Mouse (Mus musculus): Measurements from ENCODE around the gene Mospd3. TPM values are rescaled to one million over a fixed set of nuclear protein-coding genes. Genes with fewer than 3 reads are reported as not detected.

The Mospd3 gene
- total and polyA plus RNA-seq, 2 experiments from 2014 or later, result 9.3 to 19.7 TPM

GRCm38 (mm10) chr5:137553411-137553837 is 47.4 kb downstream of the Mospd3 start, which contains the start of gene Actl6b:
TSS of gene Actl6b (plus strand) at chr5:137553517.
- DNase-seq (ENCODE audit: low spot score) (no peak), ATAC-seq (ENCODE audit: insufficient read depth, low read depth) (peak; percentile 67)
- TF ChIP-seq CTCF (IDR thresholded peaks at IDR 0.05; ENCODE audit: low read depth) (no peak), EP300 (IDR thresholded peaks at IDR 0.05; ENCODE audit: low read depth) (no peak)
- H3K4me1 ChIP-seq (ENCODE audit: control insufficient read depth, insufficient read depth), result no peaks in the 10 kb centered on the region
- H3K4me3 ChIP-seq (ENCODE audit: low read depth, low read length), result 0 out of 2 replicates have a peak within 1 kb of the TSS, but pooled peaks have one; percentile 11
- no peaks in the 10 kb centered on the region for H3K36me3 ChIP-seq (replicated peaks; ENCODE audit: control insufficient read depth, insufficient read depth, low read length)
- H3K9me3 ChIP-seq (replicated peaks; ENCODE audit: control insufficient read depth, low read length), result no peaks in the 10 kb centered on the region
- peaks cover 25% of the 10 kb centered on the region for H3K27me3 ChIP-seq (ENCODE audit: control insufficient read depth, insufficient read depth, low read length)
- no peak within 1 kb of the TSS for H3K9ac ChIP-seq (replicated peaks; ENCODE audit: low read depth, low read length)
- 2% methylated on average over 37 of the region's 37 CpGs for WGBS
- H3K4me2 ChIP-seq (ENCODE audit: low read depth, low read length), result 0 out of 2 replicates have a peak within 1 kb of the TSS, but pooled peaks have one; percentile 14
- H3K27ac ChIP-seq (ENCODE audit: low read depth), result no peak within 1 kb of the TSS

- H3K27me3 ChIP-seq (ENCODE audit: control insufficient read depth, insufficient read depth, low read length), result peaks cover 25% of the 10 kb centered on the region
- H3K4me3 ChIP-seq (ENCODE audit: low read depth, low read length), result 0 out of 2 replicates have a peak overlapping the region, but pooled peaks have one; percentile 11
- H3K27ac ChIP-seq (ENCODE audit: low read depth), result no peak overlapping the region
- no peaks in the 10 kb centered on the region for H3K4me1 ChIP-seq (ENCODE audit: control insufficient read depth, insufficient read depth)
- TF ChIP-seq CTCF (IDR thresholded peaks at IDR 0.05; ENCODE audit: low read depth) (no peak), EP300 (IDR thresholded peaks at IDR 0.05; ENCODE audit: low read depth) (no peak)
- 0 out of 2 replicates have a peak overlapping the region, but pooled peaks have one; percentile 14 for H3K4me2 ChIP-seq (ENCODE audit: low read depth, low read length)
- no peak for DNase-seq (ENCODE audit: low spot score)
- WGBS, result 27% methylated on average over 6 of the region's 6 CpGs
- no peak overlapping the region for H3K9ac ChIP-seq (replicated peaks; ENCODE audit: low read depth, low read length)
- no peaks in the 10 kb centered on the region for H3K36me3 ChIP-seq (replicated peaks; ENCODE audit: control insufficient read depth, insufficient read depth, low read length)
- no peak for ATAC-seq (ENCODE audit: insufficient read depth, low read depth)
- H3K9me3 ChIP-seq (replicated peaks; ENCODE audit: control insufficient read depth, low read length), result no peaks in the 10 kb centered on the region
Measured at GRCm38 (mm10) chr5:137553000-137553399, 47.9 kb downstream of the Mospd3 start.

- DNase-seq (ENCODE audit: low spot score) (no peak), ATAC-seq (ENCODE audit: insufficient read depth, low read depth) (no peak)
- Histone ChIP-seq H3K4me2 (ENCODE audit: low read depth, low read length) (no peak overlapping the region), H3K4me3 (ENCODE audit: low read depth, low read length) (no peak overlapping the region), H3K27me3 (ENCODE audit: control insufficient read depth, insufficient read depth, low read length) (peaks cover 25% of the 10 kb centered on the region), H3K9me3 (replicated peaks; ENCODE audit: control insufficient read depth, low read length) (no peaks in the 10 kb centered on the region), H3K4me1 (ENCODE audit: control insufficient read depth, insufficient read depth) (no peaks in the 10 kb centered on the region), H3K9ac (replicated peaks; ENCODE audit: low read depth, low read length) (no peak overlapping the region), H3K27ac (ENCODE audit: low read depth) (no peak overlapping the region), H3K36me3 (replicated peaks; ENCODE audit: control insufficient read depth, insufficient read depth, low read length) (no peaks in the 10 kb centered on the region)
- 73% methylated on average over 5 of the region's 5 CpGs for WGBS
- no peak for TF ChIP-seq EP300 (IDR thresholded peaks at IDR 0.05; ENCODE audit: low read depth)
- TF ChIP-seq CTCF (IDR thresholded peaks at IDR 0.05; ENCODE audit: low read depth), result no peak; the same call in 1 of the 2 replicates
Measured at GRCm38 (mm10) chr5:137551119-137551518, 49.7 kb downstream of the Mospd3 start.

GRCm38 (mm10) chr5:137549840-137550239 is 51.0 kb downstream of the Mospd3 start:
- Histone ChIP-seq H3K4me1 (ENCODE audit: control insufficient read depth, insufficient read depth) (no peaks in the 10 kb centered on the region), H3K4me2 (ENCODE audit: low read depth, low read length) (no peak overlapping the region), H3K27me3 (ENCODE audit: control insufficient read depth, insufficient read depth, low read length) (peaks cover 19% of the 10 kb centered on the region), H3K9ac (replicated peaks; ENCODE audit: low read depth, low read length) (no peak overlapping the region), H3K27ac (ENCODE audit: low read depth) (no peak overlapping the region), H3K36me3 (replicated peaks; ENCODE audit: control insufficient read depth, insufficient read depth, low read length) (no peaks in the 10 kb centered on the region), H3K4me3 (ENCODE audit: low read depth, low read length) (no peak overlapping the region), H3K9me3 (replicated peaks; ENCODE audit: control insufficient read depth, low read length) (no peaks in the 10 kb centered on the region)
- TF ChIP-seq CTCF (IDR thresholded peaks at IDR 0.05; ENCODE audit: low read depth) (no peak), EP300 (IDR thresholded peaks at IDR 0.05; ENCODE audit: low read depth) (no peak)
- WGBS, result 75% methylated on average over 2 of the region's 2 CpGs
- ATAC-seq (ENCODE audit: insufficient read depth, low read depth), result no peak
- no peak for DNase-seq (ENCODE audit: low spot score)

Other genes starting within 250 kb of the Mospd3 start
- under 0.01 and 0.43 TPM in 2 replicates for gene Zan, start 124.0 kb downstream of the Mospd3 start, total RNA-seq (2014; rRNA removed; ENCODE audit: low replicate concordance)
- gene Zan, start 124.0 kb downstream of the Mospd3 start, polyA plus RNA-seq (2015; fragmentation: Nextera tagmentation; extraction: Ambion mirVana), result 0.04 TPM in 2 replicates
- 40.1 and 61.3 TPM in 2 replicates for gene Pop7, start 98.5 kb downstream of the Mospd3 start, total RNA-seq (2014; rRNA removed; ENCODE audit: low replicate concordance)
- 39.9 and 40.6 TPM in 2 replicates for gene Pop7, start 98.5 kb downstream of the Mospd3 start, polyA plus RNA-seq (2015; fragmentation: Nextera tagmentation; extraction: Ambion mirVana)
- gene Gigyf1, start 82.5 kb downstream of the Mospd3 start, total RNA-seq (2014; rRNA removed; ENCODE audit: low replicate concordance), result 12.0 and 17.7 TPM in 2 replicates
- gene Gigyf1, start 82.5 kb downstream of the Mospd3 start, polyA plus RNA-seq (2015; fragmentation: Nextera tagmentation; extraction: Ambion mirVana), result 7.2 TPM in 2 replicates
- not detected in 2 replicates for gene Epo, start 67.8 kb downstream of the Mospd3 start, total RNA-seq (2014; rRNA removed; ENCODE audit: low replicate concordance)
- gene Epo, start 67.8 kb downstream of the Mospd3 start, polyA plus RNA-seq (2015; fragmentation: Nextera tagmentation; extraction: Ambion mirVana), result not detected in 2 replicates
- gene Gnb2, start 67.5 kb downstream of the Mospd3 start, total RNA-seq (2014; rRNA removed; ENCODE audit: low replicate concordance), result 599 and 872 TPM in 2 replicates
- gene Gnb2, start 67.5 kb downstream of the Mospd3 start, polyA plus RNA-seq (2015; fragmentation: Nextera tagmentation; extraction: Ambion mirVana), result 301 TPM in 2 replicates
- gene Actl6b, start 47.5 kb downstream of the Mospd3 start, total RNA-seq (2014; rRNA removed; ENCODE audit: low replicate concordance), result not detected in 2 replicates
- gene Actl6b, start 47.5 kb downstream of the Mospd3 start, polyA plus RNA-seq (2015; fragmentation: Nextera tagmentation; extraction: Ambion mirVana), result not detected in 2 replicates
- gene Tfr2, start 31.2 kb downstream of the Mospd3 start, total RNA-seq (2014; rRNA removed; ENCODE audit: low replicate concordance), result 0.50 TPM in 1 of 2 replicates, not detected in the other
- gene Tfr2, start 31.2 kb downstream of the Mospd3 start, polyA plus RNA-seq (2015; fragmentation: Nextera tagmentation; extraction: Ambion mirVana), result 0.07 and 0.12 TPM in 2 replicates
- gene Pcolce, start 12.7 kb upstream of the Mospd3 start, total RNA-seq (2014; rRNA removed; ENCODE audit: low replicate concordance), result 172 and 201 TPM in 2 replicates
- gene Pcolce, start 12.7 kb upstream of the Mospd3 start, polyA plus RNA-seq (2015; fragmentation: Nextera tagmentation; extraction: Ambion mirVana), result 116 and 122 TPM in 2 replicates
- gene Fbxo24, start 27.9 kb upstream of the Mospd3 start, total RNA-seq (2014; rRNA removed; ENCODE audit: low replicate concordance), result 0.65 TPM in 1 of 2 replicates, not detected in the other
- 0.11 and 0.16 TPM in 2 replicates for gene Fbxo24, start 27.9 kb upstream of the Mospd3 start, polyA plus RNA-seq (2015; fragmentation: Nextera tagmentation; extraction: Ambion mirVana)
- 12.7 and 19.7 TPM in 2 replicates for gene Lrch4, start 28.1 kb upstream of the Mospd3 start, total RNA-seq (2014; rRNA removed; ENCODE audit: low replicate concordance)
- gene Lrch4, start 28.1 kb upstream of the Mospd3 start, polyA plus RNA-seq (2015; fragmentation: Nextera tagmentation; extraction: Ambion mirVana), result 15.9 and 17.8 TPM in 2 replicates
- gene Gm20605, start 28.1 kb upstream of the Mospd3 start, total RNA-seq (2014; rRNA removed; ENCODE audit: low replicate concordance), result 1.6 and 5.3 TPM in 2 replicates
- 1.8 and 2.5 TPM in 2 replicates for gene Gm20605, start 28.1 kb upstream of the Mospd3 start, polyA plus RNA-seq (2015; fragmentation: Nextera tagmentation; extraction: Ambion mirVana)
- gene Sap25, start 40.3 kb upstream of the Mospd3 start, total RNA-seq (2014; rRNA removed; ENCODE audit: low replicate concordance), result 10.4 TPM in 1 of 2 replicates, not detected in the other
- gene Sap25, start 40.3 kb upstream of the Mospd3 start, polyA plus RNA-seq (2015; fragmentation: Nextera tagmentation; extraction: Ambion mirVana), result 1.5 and 2.8 TPM in 2 replicates
- 7.6 TPM in 1 of 2 replicates, not detected in the other for gene Irs3, start 44.7 kb upstream of the Mospd3 start, total RNA-seq (2014; rRNA removed; ENCODE audit: low replicate concordance)
- gene Irs3, start 44.7 kb upstream of the Mospd3 start, polyA plus RNA-seq (2015; fragmentation: Nextera tagmentation; extraction: Ambion mirVana), result 0.08 and 0.23 TPM in 2 replicates
- 27.0 and 28.8 TPM in 2 replicates for gene Agfg2, start 83.7 kb upstream of the Mospd3 start, total RNA-seq (2014; rRNA removed; ENCODE audit: low replicate concordance)
- gene Agfg2, start 83.7 kb upstream of the Mospd3 start, polyA plus RNA-seq (2015; fragmentation: Nextera tagmentation; extraction: Ambion mirVana), result 14.3 and 15.5 TPM in 2 replicates
- gene Nyap1, start 140.5 kb upstream of the Mospd3 start, total RNA-seq (2014; rRNA removed; ENCODE audit: low replicate concordance), result 1.3 and 5.8 TPM in 2 replicates
- 0.56 and 0.65 TPM in 2 replicates for gene Nyap1, start 140.5 kb upstream of the Mospd3 start, polyA plus RNA-seq (2015; fragmentation: Nextera tagmentation; extraction: Ambion mirVana)
- 167 and 192 TPM in 2 replicates for gene Tsc22d4, start 144.7 kb upstream of the Mospd3 start, total RNA-seq (2014; rRNA removed; ENCODE audit: low replicate concordance)
- gene Tsc22d4, start 144.7 kb upstream of the Mospd3 start, polyA plus RNA-seq (2015; fragmentation: Nextera tagmentation; extraction: Ambion mirVana), result 221 and 232 TPM in 2 replicates
- gene Ppp1r35, start 177.8 kb upstream of the Mospd3 start, total RNA-seq (2014; rRNA removed; ENCODE audit: low replicate concordance), result 24.0 and 24.5 TPM in 2 replicates
- gene Ppp1r35, start 177.8 kb upstream of the Mospd3 start, polyA plus RNA-seq (2015; fragmentation: Nextera tagmentation; extraction: Ambion mirVana), result 10.4 and 15.4 TPM in 2 replicates
- 18.0 and 19.6 TPM in 2 replicates for gene Mepce, start 186.6 kb upstream of the Mospd3 start, total RNA-seq (2014; rRNA removed; ENCODE audit: low replicate concordance)
- gene Mepce, start 186.6 kb upstream of the Mospd3 start, polyA plus RNA-seq (2015; fragmentation: Nextera tagmentation; extraction: Ambion mirVana), result 5.0 and 5.4 TPM in 2 replicates
- gene Zcwpw1, start 186.7 kb upstream of the Mospd3 start, total RNA-seq (2014; rRNA removed; ENCODE audit: low replicate concordance), result 1.4 and 8.7 TPM in 2 replicates
- 2.2 and 3.6 TPM in 2 replicates for gene Zcwpw1, start 186.7 kb upstream of the Mospd3 start, polyA plus RNA-seq (2015; fragmentation: Nextera tagmentation; extraction: Ambion mirVana)
- gene Pilra, start 235.2 kb upstream of the Mospd3 start, total RNA-seq (2014; rRNA removed; ENCODE audit: low replicate concordance), result 3.7 and 78.0 TPM in 2 replicates
- gene Pilra, start 235.2 kb upstream of the Mospd3 start, polyA plus RNA-seq (2015; fragmentation: Nextera tagmentation; extraction: Ambion mirVana), result 2.0 TPM in 2 replicates